Mouse (Mus musculus): ENCODE measurements around the gene Lrrc8c. TPM values are rescaled to one million over a fixed set of nuclear protein-coding genes. Genes with fewer than 3 reads are reported as not detected.

Gene Lrrc8c
- total and polyA plus RNA-seq, 2 experiments from 2014 or later, result 10.7 to 11.0 TPM

- peak; percentile 59 for DNase-seq (ENCODE audit: low spot score)
- H3K9ac ChIP-seq (replicated peaks; ENCODE audit: low read length), result no peak overlapping the region
Measured at GRCm38 (mm10) chr5:105500132-105501121, 18.8 kb upstream of the Lrrc8c start.

GRCm38 (mm10) chr5:105501136-105501535 lies 18.1 kb upstream of the Lrrc8c start:
- ATAC-seq, result no peak
- no peaks in the 10 kb centered on the region for H3K36me3 ChIP-seq (ENCODE audit: insufficient read depth, low read length)
- 88% methylated on average over 3 of the region's 3 CpGs for WGBS

More at GRCm38 (mm10) chr5:105500132-105501121, 18.8 kb upstream of the Lrrc8c start:
- Histone ChIP-seq H3K27ac (peak overlapping the region; percentile 9; the same call in 1 of the 2 replicates), H3K9me3 (ENCODE audit: low read length) (no peaks in the 10 kb centered on the region), H3K4me1 (ENCODE audit: insufficient read depth, low read length) (peaks cover 14% of the 10 kb centered on the region), H3K4me2 (ENCODE audit: low read depth, low read length) (no peak overlapping the region), H3K27me3 (ENCODE audit: insufficient read depth, low read length) (no peaks in the 10 kb centered on the region), H3K4me3 (ENCODE audit: low read length) (no peak overlapping the region), H3K36me3 (ENCODE audit: insufficient read depth, low read length) (no peaks in the 10 kb centered on the region)
- peak; percentile 56; the same call in 1 of the 2 replicates for ATAC-seq
- 34% methylated on average over 12 of the region's 12 CpGs for WGBS
- peak; percentile 48 for TF ChIP-seq CTCF (IDR thresholded peaks at IDR 0.05; ENCODE audit: low read depth)

GRCm38 (mm10) chr5:105508813-105509212 lies 10.4 kb upstream of the Lrrc8c start:
- WGBS, result 91% methylated on average over 6 of the region's 6 CpGs
- H3K4me1 ChIP-seq (ENCODE audit: insufficient read depth, low read length), result no peaks in the 10 kb centered on the region
- no peaks in the 10 kb centered on the region for H3K27me3 ChIP-seq (ENCODE audit: insufficient read depth, low read length)
- DNase-seq (ENCODE audit: low spot score) (no peak), ATAC-seq (no peak)
- no peak for TF ChIP-seq CTCF (IDR thresholded peaks at IDR 0.05; ENCODE audit: low read depth)
- no peak overlapping the region for H3K9ac ChIP-seq (replicated peaks; ENCODE audit: low read length)
- H3K27ac ChIP-seq, result no peak overlapping the region
- no peak overlapping the region for H3K4me2 ChIP-seq (ENCODE audit: low read depth, low read length)
- no peaks in the 10 kb centered on the region for H3K9me3 ChIP-seq (ENCODE audit: low read length)
- no peaks in the 10 kb centered on the region for H3K36me3 ChIP-seq (ENCODE audit: insufficient read depth, low read length)
- no peak overlapping the region for H3K4me3 ChIP-seq (ENCODE audit: low read length)

More at GRCm38 (mm10) chr5:105501136-105501535, 18.1 kb upstream of the Lrrc8c start:
- no peak overlapping the region for H3K9ac ChIP-seq (replicated peaks; ENCODE audit: low read length)
- no peaks in the 10 kb centered on the region for H3K27me3 ChIP-seq (ENCODE audit: insufficient read depth, low read length)
- DNase-seq (ENCODE audit: low spot score), result no peak
- TF ChIP-seq CTCF (IDR thresholded peaks at IDR 0.05; ENCODE audit: low read depth), result no peak; the same call in 1 of the 2 replicates
- H3K4me2 ChIP-seq (ENCODE audit: low read depth, low read length), result no peak overlapping the region
- peaks cover 10% of the 10 kb centered on the region for H3K4me1 ChIP-seq (ENCODE audit: insufficient read depth, low read length)
- H3K4me3 ChIP-seq (ENCODE audit: low read length), result no peak overlapping the region
- H3K9me3 ChIP-seq (ENCODE audit: low read length), result no peaks in the 10 kb centered on the region
- H3K27ac ChIP-seq, result no peak overlapping the region

GRCm38 (mm10) chr5:105512297-105512696 lies 6.9 kb upstream of the Lrrc8c start:
- Histone ChIP-seq H3K36me3 (ENCODE audit: insufficient read depth, low read length) (no peaks in the 10 kb centered on the region), H3K4me1 (ENCODE audit: insufficient read depth, low read length) (no peaks in the 10 kb centered on the region), H3K9ac (replicated peaks; ENCODE audit: low read length) (no peak overlapping the region), H3K27ac (no peak overlapping the region), H3K4me3 (ENCODE audit: low read length) (no peak overlapping the region), H3K9me3 (ENCODE audit: low read length) (no peaks in the 10 kb centered on the region), H3K4me2 (ENCODE audit: low read depth, low read length) (no peak overlapping the region), H3K27me3 (ENCODE audit: insufficient read depth, low read length) (no peaks in the 10 kb centered on the region)
- ATAC-seq (no peak), DNase-seq (ENCODE audit: low spot score) (no peak)
- 69% methylated on average over 4 of the region's 4 CpGs for WGBS
- TF ChIP-seq CTCF (IDR thresholded peaks at IDR 0.05; ENCODE audit: low read depth), result no peak

GRCm38 (mm10) chr5:105515532-105515931 lies 3.7 kb upstream of the Lrrc8c start:
- H3K4me1 ChIP-seq (ENCODE audit: insufficient read depth, low read length), result 0 out of 2 replicates have a peak, but pooled peaks cover under 1% of the 10 kb centered on the region
- no peak overlapping the region for H3K27ac ChIP-seq
- H3K9ac ChIP-seq (replicated peaks; ENCODE audit: low read length), result no peak overlapping the region
- H3K36me3 ChIP-seq (ENCODE audit: insufficient read depth, low read length), result no peaks in the 10 kb centered on the region
- 82% methylated on average over 6 of the region's 6 CpGs for WGBS
- no peaks in the 10 kb centered on the region for H3K27me3 ChIP-seq (ENCODE audit: insufficient read depth, low read length)
- ATAC-seq (no peak), DNase-seq (ENCODE audit: low spot score) (no peak)
- no peak overlapping the region for H3K4me2 ChIP-seq (ENCODE audit: low read depth, low read length)
- no peak overlapping the region for H3K4me3 ChIP-seq (ENCODE audit: low read length)
- H3K9me3 ChIP-seq (ENCODE audit: low read length), result no peaks in the 10 kb centered on the region
- TF ChIP-seq CTCF (IDR thresholded peaks at IDR 0.05; ENCODE audit: low read depth), result no peak

GRCm38 (mm10) chr5:105516290-105516689 lies 2.9 kb upstream of the Lrrc8c start:
- no peak for TF ChIP-seq CTCF (IDR thresholded peaks at IDR 0.05; ENCODE audit: low read depth)
- H3K4me1 ChIP-seq (ENCODE audit: insufficient read depth, low read length), result 0 out of 2 replicates have a peak, but pooled peaks cover 4% of the 10 kb centered on the region
- DNase-seq (ENCODE audit: low spot score), result no peak
- H3K9me3 ChIP-seq (ENCODE audit: low read length), result no peaks in the 10 kb centered on the region
- H3K4me2 ChIP-seq (ENCODE audit: low read depth, low read length), result no peak overlapping the region
- H3K27me3 ChIP-seq (ENCODE audit: insufficient read depth, low read length), result no peaks in the 10 kb centered on the region
- H3K27ac ChIP-seq, result no peak overlapping the region
- WGBS, result 70% methylated on average over 3 of the region's 3 CpGs
- no peak overlapping the region for H3K9ac ChIP-seq (replicated peaks; ENCODE audit: low read length)
- H3K36me3 ChIP-seq (ENCODE audit: insufficient read depth, low read length), result no peaks in the 10 kb centered on the region
- H3K4me3 ChIP-seq (ENCODE audit: low read length), result no peak overlapping the region
- ATAC-seq, result no peak
